Mouse (Mus musculus): ENCODE results near the gene Faim. TPM values are rescaled to one million over a fixed set of nuclear protein-coding genes. Genes with fewer than 3 reads are reported as not detected.

Gene Faim
- total and polyA plus RNA-seq, 3 experiments, result 30.7 to 53.6 TPM; not detected in 1

GRCm38 (mm10) chr9:99017679-99018078, 31.5 kb downstream of the Faim start:
- Histone ChIP-seq H3K36me3 (ENCODE audit: control insufficient read depth in 1 of 2, insufficient read depth in 2 of 2, low read length in 2 of 2) (no peaks in the 10 kb centered on the region), H3K9me3 (replicated peaks; ENCODE audit: insufficient read depth, low read length) (no peaks in the 10 kb centered on the region), H3K4me1 (ENCODE audit: control insufficient read depth in 1 of 2, insufficient read depth in 2 of 2, low read length in 2 of 2) (no peaks in the 10 kb centered on the region), H3K27me3 (ENCODE audit: control insufficient read depth in 1 of 2, insufficient read depth in 2 of 2, low read length in 2 of 2) (no peaks in the 10 kb centered on the region), H3K9ac (ENCODE audit: control insufficient read depth, low read depth, low read length, poor library complexity, severe bottlenecking) (no peak overlapping the region), H3K79me2 (ENCODE audit: control insufficient read depth, insufficient read depth, low read length, poor library complexity) (no peaks in the 10 kb centered on the region), H3K4me3 (ENCODE audit: control insufficient read depth in 1 of 2, insufficient read depth in 1 of 2, low read depth in 2 of 2, low read length in 2 of 2) (no peak overlapping the region), H3K27ac (ENCODE audit: control insufficient read depth, low read depth, low read length) (no peak overlapping the region)
- no peak for TF ChIP-seq ZNF384 (IDR thresholded peaks at IDR 0.05; ENCODE audit: low read depth, low read length)
- TF ChIP-seq MYB (IDR thresholded peaks at IDR 0.05; ENCODE audit: low read depth, low read length), result no peak
- no peak for TF ChIP-seq ETS1 (IDR thresholded peaks at IDR 0.05; ENCODE audit: low read depth, low read length)
- TF ChIP-seq POLR2A (IDR thresholded peaks at IDR 0.05; ENCODE audit: control insufficient read depth in 1 of 2, insufficient read depth in 1 of 2, low read depth in 1 of 2, low read length in 2 of 2, poor library complexity in 1 of 2), result no peak
- no peak for TF ChIP-seq MAX (IDR thresholded peaks at IDR 0.05; ENCODE audit: low read length)
- TF ChIP-seq EP300 (IDR thresholded peaks at IDR 0.05; ENCODE audit: low read depth in 1 of 2, low read length in 2 of 2), result no peak
- TF ChIP-seq MAFK (IDR thresholded peaks at IDR 0.05; ENCODE audit: borderline replicate concordance, low read depth, low read length), result no peak
- TF ChIP-seq SIN3A (IDR thresholded peaks at IDR 0.05; ENCODE audit: low read length), result no peak
- no peak for TF ChIP-seq GATA1 (IDR thresholded peaks at IDR 0.05; ENCODE audit: low read depth, low read length)
- TF ChIP-seq USF1 (IDR thresholded peaks at IDR 0.05; ENCODE audit: low read depth, low read length), result no peak
- no peak for TF ChIP-seq SMC3 (IDR thresholded peaks at IDR 0.05; ENCODE audit: low read depth, low read length)
- no peak for TF ChIP-seq ZMIZ1 (IDR thresholded peaks at IDR 0.05; ENCODE audit: low read depth, low read length)
- DNase-seq (ENCODE audit: low read depth, low spot score), result no peak

- Histone ChIP-seq H3K79me2 (ENCODE audit: control insufficient read depth, insufficient read depth, low read length, poor library complexity) (no peaks in the 10 kb centered on the region), H3K9ac (ENCODE audit: control insufficient read depth, low read depth, low read length, poor library complexity, severe bottlenecking) (no peak overlapping the region), H3K36me3 (ENCODE audit: control insufficient read depth in 1 of 2, insufficient read depth in 2 of 2, low read length in 2 of 2) (no peaks in the 10 kb centered on the region), H3K4me3 (ENCODE audit: control insufficient read depth in 1 of 2, insufficient read depth in 1 of 2, low read depth in 2 of 2, low read length in 2 of 2) (no peak overlapping the region), H3K9me3 (replicated peaks; ENCODE audit: insufficient read depth, low read length) (no peaks in the 10 kb centered on the region), H3K27ac (ENCODE audit: control insufficient read depth, low read depth, low read length) (no peak overlapping the region), H3K27me3 (ENCODE audit: control insufficient read depth in 1 of 2, insufficient read depth in 2 of 2, low read length in 2 of 2) (no peaks in the 10 kb centered on the region), H3K4me1 (ENCODE audit: control insufficient read depth in 1 of 2, insufficient read depth in 2 of 2, low read length in 2 of 2) (no peaks in the 10 kb centered on the region)
- DNase-seq (ENCODE audit: low read depth, low spot score), result no peak
- TF ChIP-seq GATA1 (IDR thresholded peaks at IDR 0.05; ENCODE audit: low read depth, low read length), result no peak
- no peak for TF ChIP-seq ZKSCAN1 (IDR thresholded peaks at IDR 0.05; ENCODE audit: low read depth, low read length)
- TF ChIP-seq POLR2AphosphoS5 (IDR thresholded peaks at IDR 0.05; ENCODE audit: borderline replicate concordance, low read depth, low read length), result no peak
- TF ChIP-seq RCOR1 (IDR thresholded peaks at IDR 0.05; ENCODE audit: low read depth, low read length), result no peak
- TF ChIP-seq MAFK (IDR thresholded peaks at IDR 0.05; ENCODE audit: borderline replicate concordance, low read depth, low read length), result no peak
- no peak for TF ChIP-seq POLR2AphosphoS2 (IDR thresholded peaks at IDR 0.05; ENCODE audit: low read length)
- TF ChIP-seq CHD2 (IDR thresholded peaks at IDR 0.05; ENCODE audit: low read length), result no peak
- TF ChIP-seq ZMIZ1 (IDR thresholded peaks at IDR 0.05; ENCODE audit: low read depth, low read length), result no peak
- TF ChIP-seq MYC (IDR thresholded peaks at IDR 0.05; ENCODE audit: low read depth, low read length), result no peak
- TF ChIP-seq KAT2A (conservative IDR thresholded peaks at IDR 0.05; ENCODE audit: low read depth, low read length), result no peak
- TF ChIP-seq SMC3 (IDR thresholded peaks at IDR 0.05; ENCODE audit: low read depth, low read length), result no peak
- no peak for TF ChIP-seq EP300 (IDR thresholded peaks at IDR 0.05; ENCODE audit: low read depth in 1 of 2, low read length in 2 of 2)
- TF ChIP-seq MAX (IDR thresholded peaks at IDR 0.05; ENCODE audit: low read length), result no peak
- TF ChIP-seq SIN3A (IDR thresholded peaks at IDR 0.05; ENCODE audit: low read length), result no peak
- TF ChIP-seq MYB (IDR thresholded peaks at IDR 0.05; ENCODE audit: low read depth, low read length), result no peak
Measured at GRCm38 (mm10) chr9:99021166-99021565, 35.0 kb downstream of the Faim start.
